Mouse (Mus musculus) liver, adult 2 months (tissue): Measurements from ENCODE around the gene Umad1. TPM values are rescaled to one million over a fixed set of nuclear protein-coding genes. Genes with fewer than 3 reads are reported as not detected.

Experiments
- DNase-seq: peaks from one replicate; pipeline ENCODE4 v3.0.0-alpha.2; 2011; ENCODE audit warnings: low read depth, low spot score; ENCODE audit errors: extremely low read depth
- H3K27ac ChIP-seq: fragments of 200-500 bp; replicated peaks from 2 replicates; pipeline ENCODE4 v1.5.1; 2012; ENCODE audit warnings: low read depth, mild to moderate bottlenecking, control low read depth, inconsistent platforms, low read length; ENCODE audit not compliant: insufficient read depth
- H3K27me3 ChIP-seq: fragments of 200-500 bp; 2 replicates; pipeline ENCODE4 v1.6.1; 2012; ENCODE audit warnings: mild to moderate bottlenecking, moderate library complexity, low read length, inconsistent platforms; ENCODE audit not compliant: control insufficient read depth, insufficient read depth
- H3K36me3 ChIP-seq: fragments of 200-500 bp; 2 replicates; pipeline ENCODE4 v1.6.1; 2012; ENCODE audit warnings: low read length, inconsistent platforms; ENCODE audit not compliant: control insufficient read depth, insufficient read depth
- H3K4me1 ChIP-seq: fragments of 200-500 bp; 2 replicates; pipeline ENCODE4 v1.6.1; 2011; ENCODE audit warnings: low read length; ENCODE audit not compliant: control insufficient read depth, insufficient read depth
- H3K4me3 ChIP-seq: fragments of 200-500 bp; 2 replicates; pipeline ENCODE4 v1.5.1; 2011; ENCODE audit warnings: low read depth, mild to moderate bottlenecking, control low read depth, low read length, moderate library complexity; ENCODE audit not compliant: insufficient read depth
- H3K79me2 ChIP-seq: fragments of 200-500 bp; 2 replicates; pipeline ENCODE4 v1.6.1; 2012; ENCODE audit warnings: inconsistent platforms, mild to moderate bottlenecking, low read length, moderate library complexity; ENCODE audit not compliant: control insufficient read depth, insufficient read depth
- H3K9ac ChIP-seq: fragments of 200-500 bp; 2 replicates; pipeline ENCODE4 v1.6.1; 2012; ENCODE audit warnings: low read depth, mild to moderate bottlenecking, control low read depth, inconsistent platforms, low read length
- CTCF ChIP-seq: fragments of 200-500 bp; IDR thresholded peaks from 2 replicates; pipeline ENCODE4 v1.5.1; 2011; ENCODE audit warnings: low read depth, low read length, control low read depth
- POLR2A ChIP-seq: fragments of 200-500 bp; IDR thresholded peaks from 2 replicates; pipeline ENCODE4 v1.6.1; 2011; ENCODE audit warnings: low read length, control low read depth; ENCODE audit not compliant: insufficient read depth; ENCODE audit errors: extremely low read depth
- WGBS: fragments of 180-500 bp; shearing (Covaris S2); methylation state at CpG from one replicate; pipeline ENCODE4 v1.1.7; 2018; 5-methylcytosine and 5-hydroxymethylcytosine counted together
- polyA plus RNA-seq: library from polyadenylated mRNA; depleted of rRNA; stranded (reverse); fragments of >200 nt; gene quantifications from 2 replicates; pipeline ENCODE4 v1.2.3, GENCODE M21; 2012
- total RNA-seq: library from RNA; depleted of rRNA; stranded (reverse); fragments of >200 nt; gene quantifications from 2 replicates; pipeline ENCODE4 v1.2.3, GENCODE M21; 2014

The Umad1 gene
- total and polyA plus RNA-seq, 2 experiments, result 15.0 to 17.0 TPM

- under 1% methylated on average over 8 of the region's 8 CpGs for WGBS
- H3K27me3 ChIP-seq, result no peaks in the 10 kb centered on the region
- peaks cover 2% of the 10 kb centered on the region; the same call in 1 of the 2 replicates for H3K4me1 ChIP-seq
- peak overlapping the region; percentile 80 for H3K27ac ChIP-seq
- H3K9ac ChIP-seq, result peak overlapping the region; percentile 83
- no peak for DNase-seq
- TF ChIP-seq POLR2A, result no peak
- 0 out of 2 replicates have a peak, but pooled peaks have one; percentile 8 for TF ChIP-seq CTCF
- H3K36me3 ChIP-seq, result 0 out of 2 replicates have a peak, but pooled peaks cover under 1% of the 10 kb centered on the region
- peak overlapping the region; percentile 89 for H3K4me3 ChIP-seq
- peaks cover 6% of the 10 kb centered on the region; the same call in 1 of the 2 replicates for H3K79me2 ChIP-seq
Observed at GRCm38 (mm10) chr6:8259667-8260044, 568 bp downstream of the Umad1 start.

GRCm38 (mm10) chr6:8271047-8271446, 12.0 kb downstream of the Umad1 start:
- Histone ChIP-seq H3K9ac (no peak overlapping the region), H3K27me3 (no peaks in the 10 kb centered on the region), H3K4me3 (no peak overlapping the region), H3K36me3 (no peaks in the 10 kb centered on the region), H3K79me2 (peaks cover 4% of the 10 kb centered on the region; the same call in 1 of the 2 replicates), H3K27ac (no peak overlapping the region), H3K4me1 (peaks cover 4% of the 10 kb centered on the region; the same call in 1 of the 2 replicates)
- DNase-seq, result peak; percentile 77
- 54% methylated on average over 3 of the region's 3 CpGs for WGBS
- TF ChIP-seq CTCF, result no peak
- no peak for TF ChIP-seq POLR2A

DNA sequence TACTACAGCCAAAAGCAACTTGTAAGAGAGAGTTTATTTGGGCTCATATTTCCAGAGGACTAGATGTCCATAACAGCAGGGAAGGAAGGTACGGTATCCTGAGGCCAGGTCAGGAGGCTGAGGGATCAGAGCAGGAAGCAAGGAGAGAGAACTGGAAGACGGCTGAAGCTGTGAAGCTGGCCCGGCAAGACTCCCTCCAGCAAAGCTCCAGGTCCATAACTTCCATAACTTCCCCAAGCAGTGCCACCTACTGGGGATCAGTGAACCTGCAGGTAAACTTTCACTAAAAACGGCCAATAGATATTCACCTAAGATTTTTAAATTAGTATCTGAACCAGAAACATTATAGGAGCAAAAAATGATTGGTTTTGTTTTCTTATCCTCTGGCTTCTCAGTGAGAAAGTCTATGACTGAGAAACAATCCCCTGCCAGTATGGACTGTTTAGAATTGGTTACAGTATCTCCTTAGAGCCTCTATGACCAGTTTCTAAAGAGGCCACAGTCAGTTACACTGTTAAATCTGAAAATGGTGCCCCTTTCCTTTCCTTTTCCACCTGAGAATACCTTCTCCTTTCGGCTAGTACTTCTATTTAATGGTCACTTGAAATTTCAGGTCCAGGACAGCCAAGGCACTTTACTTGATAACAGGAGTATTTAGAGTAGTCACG, 15.4 kb downstream of the Umad1 start:
- H3K79me2 ChIP-seq, result no peaks in the 10 kb centered on the region
- 32% methylated on average over 6 of the region's 6 CpGs for WGBS
- no peak overlapping the region for H3K4me3 ChIP-seq
- peak; percentile 53 for DNase-seq
- H3K9ac ChIP-seq, result no peak overlapping the region
- H3K4me1 ChIP-seq, result peaks cover 4% of the 10 kb centered on the region; the same call in 1 of the 2 replicates
- H3K27ac ChIP-seq, result no peak overlapping the region
- no peaks in the 10 kb centered on the region for H3K36me3 ChIP-seq
- no peaks in the 10 kb centered on the region for H3K27me3 ChIP-seq
- TF ChIP-seq POLR2A (no peak), CTCF (peak; percentile 64)

DNA sequence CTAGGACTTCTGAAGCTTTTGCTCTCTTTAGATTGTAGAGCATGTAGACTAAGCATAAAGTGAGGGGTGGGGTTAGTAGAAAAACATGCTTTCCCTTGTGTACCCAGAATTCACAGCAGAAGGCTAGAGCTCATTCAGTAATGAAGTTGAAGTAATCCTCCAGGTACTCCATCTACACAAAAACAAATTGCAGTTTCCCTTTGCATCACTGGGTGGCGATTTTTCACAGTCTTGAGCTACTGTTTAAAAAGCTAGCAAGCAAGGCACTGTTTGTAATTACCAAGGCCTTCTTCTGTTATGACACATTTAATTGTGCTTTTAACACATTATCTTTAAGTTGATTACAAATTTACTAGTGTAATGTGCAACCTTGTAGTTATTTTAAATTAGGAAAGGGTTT, 16.0 kb downstream of the Umad1 start:
- Histone ChIP-seq H3K36me3 (no peaks in the 10 kb centered on the region), H3K79me2 (no peaks in the 10 kb centered on the region), H3K27me3 (no peaks in the 10 kb centered on the region), H3K27ac (no peak overlapping the region), H3K4me3 (no peak overlapping the region), H3K4me1 (peaks cover 4% of the 10 kb centered on the region; the same call in 1 of the 2 replicates), H3K9ac (no peak overlapping the region)
- DNase-seq, result peak; percentile 48
- TF ChIP-seq POLR2A, result no peak
- TF ChIP-seq CTCF, result no peak
- WGBS, result 13% methylated on average over 1 of the region's 1 CpGs

DNA sequence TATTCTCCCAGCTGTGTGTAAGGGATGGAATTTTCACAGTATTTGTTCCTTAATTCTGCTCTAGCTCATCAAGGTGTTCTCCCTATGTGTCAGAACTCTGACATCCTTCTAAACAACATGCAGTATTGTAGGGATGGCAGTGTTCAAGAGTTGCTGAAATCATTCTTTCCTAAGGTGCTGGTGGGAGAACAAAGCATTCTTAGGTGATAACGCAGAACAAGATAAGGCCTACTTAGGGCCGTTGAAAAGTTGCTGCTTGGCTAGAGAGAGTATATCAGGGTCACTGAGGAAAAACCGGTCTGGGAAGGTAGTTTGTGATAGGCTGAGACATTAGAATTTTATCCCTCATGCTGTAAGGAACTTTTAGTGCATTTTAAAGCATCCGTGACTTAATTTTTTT, 17.3 kb downstream of the Umad1 start:
- 71% methylated on average over 4 of the region's 4 CpGs for WGBS
- H3K9ac ChIP-seq, result no peak overlapping the region

GRCm38 (mm10) chr6:8278426-8279002, 19.4 kb downstream of the Umad1 start:
- H3K4me3 ChIP-seq, result no peak overlapping the region
- no peaks in the 10 kb centered on the region for H3K27me3 ChIP-seq
- TF ChIP-seq POLR2A (no peak), CTCF (peak; percentile 21; the same call in 1 of the 2 replicates)
- no peaks in the 10 kb centered on the region for H3K79me2 ChIP-seq
- H3K4me1 ChIP-seq, result peaks cover 2% of the 10 kb centered on the region; the same call in 1 of the 2 replicates
- H3K27ac ChIP-seq, result no peak overlapping the region
- no peaks in the 10 kb centered on the region for H3K36me3 ChIP-seq
- DNase-seq, result no peak
- 83% methylated on average over 5 of the region's 5 CpGs for WGBS
- no peak overlapping the region for H3K9ac ChIP-seq

More for the DNA sequence above, 17.3 kb downstream of the Umad1 start:
- no peak overlapping the region for H3K27ac ChIP-seq
- peaks cover 2% of the 10 kb centered on the region; the same call in 1 of the 2 replicates for H3K4me1 ChIP-seq
- no peaks in the 10 kb centered on the region for H3K27me3 ChIP-seq
- no peak overlapping the region for H3K4me3 ChIP-seq
- no peaks in the 10 kb centered on the region for H3K36me3 ChIP-seq
- DNase-seq, result no peak
- H3K79me2 ChIP-seq, result no peaks in the 10 kb centered on the region
- TF ChIP-seq POLR2A, result no peak
- TF ChIP-seq CTCF, result no peak
